Comparison of ENCODE assay signal across 14 mouse cellular contexts in the genomic region with DNA sequence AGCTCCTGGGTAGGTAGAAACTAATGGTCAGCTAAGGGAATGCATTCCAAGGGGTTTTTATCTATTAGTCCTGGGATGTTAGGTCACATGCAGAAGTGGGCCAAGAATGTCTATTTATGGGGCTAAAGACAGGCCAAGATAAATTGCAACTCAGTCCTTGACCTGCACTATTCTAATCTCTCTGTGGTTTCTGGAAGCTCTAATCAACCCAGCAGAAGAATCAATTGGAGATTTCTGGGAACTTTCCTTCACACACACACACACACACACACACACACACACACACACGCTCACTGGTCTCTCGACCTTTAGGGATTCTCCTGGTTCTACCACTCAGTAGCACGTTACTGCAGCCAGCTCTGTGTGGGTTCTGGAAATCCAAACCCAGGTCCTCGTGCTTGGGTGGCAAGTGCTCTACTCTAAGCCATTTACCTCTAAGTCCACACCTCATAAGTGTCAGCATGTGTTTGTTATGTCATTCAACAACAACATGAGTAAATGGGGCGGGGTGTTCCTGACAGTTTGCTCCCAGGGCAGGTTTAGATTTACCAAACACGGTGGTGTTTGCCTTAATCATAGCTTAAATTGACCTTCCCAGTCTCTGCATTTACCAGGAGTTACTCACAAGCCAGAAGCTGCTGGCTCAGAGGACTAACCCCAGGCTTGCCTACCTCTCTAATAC.
"Had no signal": no experiment of that assay in that cellular context is flagged by ENCODE, and none has a peak within 500 bp of the region (broad histone marks: within the 10 kb centered on the region; RNA-seq: fewer than 3 reads in every experiment).

No protein-coding gene starts in this region.

- H3K36me3 ChIP-seq: limb, embryonic 13.5 days; liver, embryonic 15.5 days; midbrain, embryonic 10.5 days; neural tube, embryonic 12.5 days; stomach, embryonic 15.5 days had no signal

- H3K9me3 ChIP-seq: limb, embryonic 13.5 days; liver, embryonic 15.5 days; neural tube, embryonic 12.5 days; stomach, embryonic 15.5 days had no signal

- H3K9ac ChIP-seq: limb, embryonic 13.5 days; liver, embryonic 15.5 days; neural tube, embryonic 12.5 days; stomach, embryonic 15.5 days had no signal

- DNase-seq: kidney, adult 8-10 months; kidney, postnatal 14 days; left cerebral cortex, postnatal 4 days; lung, postnatal 4 days; midbrain, embryonic 14.5 days; right cerebral cortex, postnatal 14 days; thymus, adult 2 months; thymus, postnatal 25 days had no signal

- H3K27ac ChIP-seq: limb, embryonic 13.5 days; liver, embryonic 15.5 days; midbrain, embryonic 10.5 days; neural tube, embryonic 12.5 days; stomach, embryonic 15.5 days had no signal

- ATAC-seq: intestine, postnatal 0 days had no signal

- H3K4me2 ChIP-seq: limb, embryonic 13.5 days; liver, embryonic 15.5 days; neural tube, embryonic 12.5 days; stomach, embryonic 15.5 days had no signal

- H3K4me3 ChIP-seq: limb, embryonic 13.5 days; liver, embryonic 15.5 days; midbrain, embryonic 10.5 days; neural tube, embryonic 12.5 days; stomach, embryonic 15.5 days had no signal

- H3K27me3 ChIP-seq: limb, embryonic 13.5 days; liver, embryonic 15.5 days; neural tube, embryonic 12.5 days; stomach, embryonic 15.5 days had no signal

- H3K4me1 ChIP-seq: liver, embryonic 15.5 days; neural tube, embryonic 12.5 days had no signal
